Mouse (Mus musculus): Measurements from ENCODE around the gene Ruvbl2.

Gene Ruvbl2

GRCm38 (mm10) chr7:45433835-45434202 lies 4.1 kb downstream of the Ruvbl2 start:
- no peak for DNase-seq (ENCODE audit: low read depth, low spot score)

DNA sequence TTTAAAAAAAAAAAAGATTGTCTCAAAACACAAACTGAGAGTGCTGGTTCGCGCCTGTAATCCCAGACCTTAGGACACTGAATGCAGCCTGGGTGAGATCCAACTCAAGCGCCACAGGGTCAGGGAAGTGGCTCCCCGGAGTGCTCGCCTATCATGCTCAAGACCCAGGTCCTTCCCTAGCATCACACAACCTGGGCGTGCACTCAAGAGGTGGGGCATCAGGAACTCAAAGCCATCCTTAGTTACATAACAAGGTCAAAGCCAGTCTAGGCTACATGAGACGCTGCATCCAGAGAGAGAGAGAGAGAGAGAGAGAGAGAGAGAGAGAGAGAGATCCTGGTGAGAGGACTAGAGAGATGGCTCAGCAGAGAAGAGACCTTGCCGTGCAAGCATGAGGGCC lies 11.3 kb downstream of the Ruvbl2 start:
- DNase-seq (ENCODE audit: low read depth, low spot score), result no peak

- no peak for DNase-seq (ENCODE audit: low read depth, low spot score)
These were observed 16.7 kb downstream of the Ruvbl2 start for GRCm38 (mm10) chr7:45421194-45421593.

- no peak for DNase-seq (ENCODE audit: low read depth, low spot score)
These were observed 17.3 kb downstream of the Ruvbl2 start, which contains the start of gene Lhb for GRCm38 (mm10) chr7:45420615-45420919. Lhb (plus strand) TSS chr7:45420820.

DNA sequence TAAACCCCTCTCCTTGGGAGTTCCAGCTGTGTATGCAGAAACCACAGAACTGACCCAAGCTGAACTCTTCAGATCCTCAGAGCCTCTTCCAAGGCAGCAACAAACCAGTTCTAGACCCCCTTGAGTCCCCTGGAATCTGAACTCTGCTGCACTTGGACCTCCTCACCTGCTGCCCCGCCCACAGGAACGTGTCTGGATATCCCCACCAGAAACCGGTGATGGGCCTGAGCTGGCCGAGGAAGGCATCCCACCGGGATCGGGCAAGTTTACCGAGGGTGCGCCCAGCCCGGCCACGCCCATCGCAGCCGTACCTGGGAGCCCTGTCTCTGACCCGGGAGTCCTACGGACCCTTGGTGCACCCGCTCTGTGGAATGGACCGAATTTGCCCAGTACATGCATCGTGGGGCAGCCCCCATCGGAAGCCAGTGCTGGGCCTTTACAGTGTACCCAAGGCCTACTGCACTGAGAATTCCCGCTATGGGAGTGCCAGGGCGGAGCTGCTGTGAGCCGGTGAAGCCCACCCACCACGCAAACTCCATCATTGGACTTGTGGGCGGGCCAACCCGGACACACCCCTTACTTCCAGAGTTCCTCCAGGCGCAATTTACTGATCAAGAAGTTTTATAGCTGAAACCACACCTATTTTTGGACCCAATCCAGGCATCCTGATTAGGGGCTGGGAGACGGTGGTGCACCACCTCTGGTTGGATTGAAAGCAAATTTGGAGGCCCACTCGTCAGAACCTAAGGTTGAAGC lies 17.9 kb downstream of the Ruvbl2 start:
- no peak for DNase-seq (ENCODE audit: low read depth, low spot score)

DNA sequence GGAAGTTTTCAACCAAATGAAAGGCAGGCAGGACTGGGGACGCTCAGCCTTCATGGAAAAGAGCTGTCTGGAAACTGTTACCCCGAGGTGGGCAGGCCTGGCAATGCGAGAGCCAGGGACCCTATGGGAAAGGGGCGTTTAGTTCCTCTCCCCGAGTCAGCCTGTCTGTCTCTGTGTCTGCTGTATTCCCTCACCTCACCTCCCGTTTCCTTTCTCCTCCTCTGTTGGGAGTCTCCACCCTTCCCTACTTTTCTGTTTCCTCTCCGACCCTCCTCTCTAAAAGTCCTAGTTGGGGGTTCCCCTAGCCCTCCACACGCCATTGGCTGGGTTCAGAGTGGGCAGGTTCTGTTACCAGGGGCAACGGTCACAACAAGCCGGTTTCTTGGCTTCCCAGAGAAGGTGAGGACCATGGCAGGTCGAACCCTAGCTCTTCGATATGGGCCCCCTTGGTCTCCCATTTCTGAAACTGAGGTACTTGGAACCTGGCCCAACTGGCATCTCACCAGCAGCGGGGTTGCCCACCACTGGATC lies 19.9 kb downstream of the Ruvbl2 start:
- DNase-seq (ENCODE audit: low read depth, low spot score), result no peak

DNA sequence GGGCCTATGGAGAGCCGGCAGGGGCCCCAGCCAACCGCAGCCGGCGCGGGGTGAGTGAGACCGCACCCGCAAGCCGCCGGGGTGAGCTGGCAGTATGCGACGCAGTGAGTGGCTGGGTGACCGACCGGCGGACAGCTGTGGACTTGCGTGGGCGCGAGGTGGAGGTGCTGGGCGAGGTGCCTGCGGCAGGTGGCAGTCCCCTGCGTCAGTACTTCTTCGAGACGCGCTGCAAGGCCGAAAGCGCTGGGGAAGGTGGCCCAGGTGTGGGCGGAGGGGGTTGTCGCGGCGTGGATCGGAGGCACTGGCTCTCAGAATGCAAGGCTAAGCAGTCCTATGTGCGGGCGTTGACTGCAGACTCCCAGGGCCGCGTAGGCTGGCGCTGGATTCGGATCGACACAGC lies 22.3 kb downstream of the Ruvbl2 start:
- no peak for DNase-seq (ENCODE audit: low read depth, low spot score)

DNA sequence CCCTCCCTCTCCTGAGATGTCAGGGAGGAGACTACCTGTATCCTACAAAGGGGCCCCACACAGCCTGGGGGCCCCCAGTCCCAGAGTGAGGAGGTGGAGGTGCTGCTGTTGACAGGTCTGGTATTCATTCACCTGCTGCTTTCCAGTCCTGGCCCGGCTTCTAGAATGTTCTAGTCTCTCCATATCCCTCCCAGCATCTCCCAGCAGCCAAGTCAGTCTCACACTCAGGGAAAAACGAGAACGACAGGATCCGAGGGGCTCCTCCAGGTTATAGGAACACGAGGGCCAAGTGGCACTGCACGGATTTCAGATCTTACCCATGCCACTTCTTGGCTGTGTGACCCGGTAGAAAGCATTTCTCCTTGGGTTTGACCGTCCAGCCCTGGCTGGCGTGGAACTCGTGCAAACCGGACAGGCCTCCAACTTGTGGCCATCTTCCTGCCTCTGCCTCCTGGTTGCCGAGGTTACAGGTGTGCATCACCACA lies 23.1 kb downstream of the Ruvbl2 start:
- DNase-seq (ENCODE audit: low read depth, low spot score), result no peak

- DNase-seq (ENCODE audit: low read depth, low spot score), result no peak
These were observed 23.8 kb downstream of the Ruvbl2 start for GRCm38 (mm10) chr7:45413864-45414739.

- DNase-seq (ENCODE audit: low read depth, low spot score), result no peak
These were observed 24.6 kb downstream of the Ruvbl2 start, which contains the start of gene Ntf5 for GRCm38 (mm10) chr7:45413113-45413863. Ntf5 (plus strand) TSS chr7:45413695.

DNA sequence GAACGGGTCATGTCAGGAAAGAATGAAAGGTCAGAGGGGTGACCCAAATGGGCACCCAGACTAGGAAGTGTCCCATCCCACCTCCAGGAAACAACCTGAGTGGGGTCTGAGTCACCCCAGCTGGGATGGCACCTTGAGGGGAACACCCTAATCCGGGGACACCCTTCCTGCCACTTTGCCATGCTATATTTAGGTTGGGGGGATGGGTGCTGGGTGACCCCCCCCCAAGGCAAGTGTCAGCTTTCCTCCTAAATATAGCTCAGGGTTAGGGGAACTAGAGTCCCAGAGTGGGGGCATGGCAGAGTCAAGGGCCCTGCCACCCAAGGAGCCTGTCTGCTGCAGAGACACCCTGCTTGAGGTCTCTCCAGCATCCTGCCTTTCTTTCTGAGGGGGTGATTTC lies 25.5 kb downstream of the Ruvbl2 start:
- DNase-seq (ENCODE audit: low read depth, low spot score), result no peak

- DNase-seq (ENCODE audit: low read depth, low spot score), result no peak
These were observed 28.3 kb downstream of the Ruvbl2 start for GRCm38 (mm10) chr7:45409497-45410163.

- DNase-seq (ENCODE audit: low read depth, low spot score), result no peak
These were observed 28.9 kb downstream of the Ruvbl2 start for GRCm38 (mm10) chr7:45408949-45409348.

GRCm38 (mm10) chr7:45408351-45408750 lies 29.5 kb downstream of the Ruvbl2 start:
- DNase-seq (ENCODE audit: low read depth, low spot score), result no peak

GRCm38 (mm10) chr7:45407836-45408235 lies 30.1 kb downstream of the Ruvbl2 start:
- no peak for DNase-seq (ENCODE audit: low read depth, low spot score)

DNA sequence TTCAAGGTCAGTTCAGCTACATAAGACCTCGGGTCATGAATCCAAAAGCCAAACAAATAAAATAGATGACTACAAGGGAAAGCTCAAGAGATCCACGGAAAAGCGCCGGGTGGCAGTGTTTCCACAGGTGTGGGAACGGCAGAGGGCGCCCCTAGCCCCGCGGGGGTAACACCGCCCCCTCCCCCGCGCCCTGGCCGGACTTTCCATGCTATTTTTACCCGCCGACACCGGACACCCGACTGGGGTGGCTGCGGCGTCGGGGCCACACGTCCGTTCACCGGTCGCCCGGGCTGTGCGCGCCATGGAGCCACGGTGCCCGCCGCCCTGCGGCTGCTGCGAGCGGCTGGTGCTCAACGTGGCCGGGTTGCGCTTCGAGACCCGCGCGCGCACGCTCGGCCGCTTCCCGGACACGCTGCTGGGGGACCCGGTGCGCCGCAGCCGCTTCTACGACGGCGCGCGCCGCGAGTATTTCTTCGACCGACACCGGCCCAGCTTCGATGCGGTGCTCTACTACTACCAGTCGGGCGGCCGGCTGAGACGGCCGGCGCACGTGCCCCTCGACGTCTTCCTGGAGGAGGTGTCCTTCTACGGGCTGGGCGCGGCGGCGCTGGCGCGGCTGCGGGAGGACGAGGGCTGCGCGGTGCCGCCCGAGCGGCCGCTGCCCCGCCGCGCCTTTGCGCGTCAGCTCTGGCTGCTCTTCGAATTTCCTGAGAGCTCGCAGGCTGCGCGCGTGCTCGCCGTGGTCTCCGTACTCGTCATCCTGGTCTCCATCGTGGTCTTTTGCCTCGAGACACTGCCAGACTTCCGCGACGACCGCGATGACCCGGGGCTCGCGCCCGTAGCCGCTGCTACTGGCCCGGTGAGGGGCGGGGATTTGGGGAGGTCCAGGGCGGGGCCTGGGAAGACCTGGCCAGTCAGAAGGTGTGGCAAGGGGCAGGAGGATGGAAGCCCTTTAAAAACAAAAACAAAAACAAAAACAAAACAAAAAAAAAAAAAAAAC lies 31.4 kb downstream of the Ruvbl2 start:
- DNase-seq (ENCODE audit: low read depth, low spot score), result no peak

- DNase-seq (ENCODE audit: low read depth, low spot score), result no peak
These were observed 32.5 kb downstream of the Ruvbl2 start, which contains the start of gene Kcna7 for GRCm38 (mm10) chr7:45405091-45406075. Kcna7 (plus strand) TSS chr7:45405653.

DNA sequence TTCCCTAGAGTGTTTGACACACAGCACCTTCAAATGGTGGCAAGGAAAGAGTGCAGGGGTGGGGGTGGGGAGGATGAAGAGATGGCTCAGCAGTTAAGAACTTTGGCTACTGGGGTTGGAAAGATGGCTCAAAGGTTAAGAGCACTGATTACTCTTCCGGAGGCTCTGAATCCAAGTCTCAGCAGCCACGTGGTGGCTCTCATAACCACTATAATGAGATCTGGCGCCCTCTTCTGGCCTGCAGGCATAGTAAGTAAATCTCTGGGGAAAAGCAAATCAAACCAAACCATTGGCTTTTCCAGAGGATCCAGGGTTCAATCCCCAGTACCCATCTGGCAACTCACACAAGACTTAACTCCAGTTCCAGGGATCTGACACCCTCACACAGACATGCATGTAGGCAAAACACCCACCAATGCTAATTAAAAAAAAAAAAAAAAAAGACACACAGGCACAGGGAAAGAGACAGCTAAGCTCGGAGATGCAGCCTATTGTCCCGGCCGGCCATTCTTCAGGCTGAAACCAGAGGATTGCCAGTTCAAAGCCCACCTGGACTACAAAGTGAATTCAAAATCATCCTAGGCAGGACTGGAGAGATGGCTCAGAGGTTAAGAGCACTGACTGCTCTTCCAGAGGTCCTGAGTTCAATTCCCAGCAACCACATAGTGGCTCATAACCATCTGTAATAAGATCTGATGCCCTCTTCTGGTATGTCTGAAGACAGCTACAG lies 34.2 kb downstream of the Ruvbl2 start:
- no peak for DNase-seq (ENCODE audit: low read depth, low spot score)

Measured in retina, adult 2 months (tissue).